Mouse (Mus musculus) NIH3T3 (cell line): ENCODE data around the gene Arhgef17.

Experiments used
- DNase-seq: peaks from one replicate; pipeline ENCODE4 v3.0.0-alpha.2; 2012; ENCODE audit warnings: low read depth

Gene Arhgef17

GRCm38 (mm10) chr7:100875822-100876221 lies 56.1 kb downstream of the Arhgef17 start:
- DNase-seq = no peak

GRCm38 (mm10) chr7:100873197-100873596 lies 58.7 kb downstream of the Arhgef17 start:
- no peak for DNase-seq

- no peak for DNase-seq
These were observed 60.0 kb downstream of the Arhgef17 start for GRCm38 (mm10) chr7:100871892-100872291.

GRCm38 (mm10) chr7:100871355-100871754 lies 60.6 kb downstream of the Arhgef17 start:
- no peak for DNase-seq

GRCm38 (mm10) chr7:100869877-100870629 lies 61.9 kb downstream of the Arhgef17 start:
- DNase-seq = no peak

- DNase-seq = no peak
These were observed 63.4 kb downstream of the Arhgef17 start for GRCm38 (mm10) chr7:100868551-100868950.

GRCm38 (mm10) chr7:100867561-100867960 lies 64.3 kb downstream of the Arhgef17 start:
- DNase-seq = no peak

GRCm38 (mm10) chr7:100866675-100867074 lies 65.2 kb downstream of the Arhgef17 start:
- peak; percentile 80 for DNase-seq

GRCm38 (mm10) chr7:100862828-100863638 lies 68.9 kb downstream of the Arhgef17 start, which contains the start of gene Relt:
Relt (minus strand) TSS chr7:100863446.
- DNase-seq = peak; percentile 96

- DNase-seq = peak; percentile 21
These were observed 69.6 kb downstream of the Arhgef17 start for GRCm38 (mm10) chr7:100862353-100862752.

GRCm38 (mm10) chr7:100861209-100861608 lies 70.7 kb downstream of the Arhgef17 start:
- DNase-seq = no peak

- DNase-seq = no peak
These were observed 71.5 kb downstream of the Arhgef17 start for GRCm38 (mm10) chr7:100860450-100860849.

- no peak for DNase-seq
These were observed 75.9 kb downstream of the Arhgef17 start for GRCm38 (mm10) chr7:100855795-100856573.

- no peak for DNase-seq
These were observed 76.6 kb downstream of the Arhgef17 start for GRCm38 (mm10) chr7:100855300-100855699.

GRCm38 (mm10) chr7:100854861-100855260 lies 77.0 kb downstream of the Arhgef17 start:
- DNase-seq = no peak

GRCm38 (mm10) chr7:100854137-100854814 lies 77.6 kb downstream of the Arhgef17 start:
- no peak for DNase-seq

GRCm38 (mm10) chr7:100853396-100853795 lies 78.5 kb downstream of the Arhgef17 start:
- DNase-seq = no peak

GRCm38 (mm10) chr7:100851481-100852356 lies 80.2 kb downstream of the Arhgef17 start:
- no peak for DNase-seq

GRCm38 (mm10) chr7:100849508-100849907 lies 82.4 kb downstream of the Arhgef17 start:
- no peak for DNase-seq

- peak; percentile 75 for DNase-seq
These were observed 83.2 kb downstream of the Arhgef17 start for GRCm38 (mm10) chr7:100848744-100849143.

GRCm38 (mm10) chr7:100847131-100847530 lies 84.8 kb downstream of the Arhgef17 start:
- no peak for DNase-seq
